Mouse (Mus musculus) hindbrain, embryonic 15.5 days (tissue): ENCODE results near the gene Gm49361. TPM values are rescaled to one million over a fixed set of nuclear protein-coding genes. Genes with fewer than 3 reads are reported as not detected.
A peak's percentile ranks its signal among the peaks of the same experiment; 100 is the strongest.

ENCODE experiments used
- ATAC-seq: fragments of 200-750 bp; cut with Nextera tagmentation; 2 replicates; pipeline ENCODE4 v1.8.0; 2017; ENCODE audit warnings: low read depth, moderate number of reproducible peaks, moderate TSS enrichment; ENCODE audit not compliant: low FRiP score
- H3K27ac ChIP-seq: fragments of 300-500 bp; sonication (generic); replicated peaks from 2 replicates; pipeline ENCODE4 v1.5.1; 2015; ENCODE audit warnings: mild to moderate bottlenecking, inconsistent platforms
- H3K27me3 ChIP-seq: fragments of 300-500 bp; sonication (generic); 2 replicates; pipeline ENCODE4 v1.6.1; 2015; ENCODE audit warnings: control low read depth, inconsistent platforms
- H3K36me3 ChIP-seq: fragments of 300-500 bp; sonication (generic); 2 replicates; pipeline ENCODE4 v1.6.1; 2015; ENCODE audit warnings: control low read depth, inconsistent platforms
- H3K4me1 ChIP-seq: fragments of 300-500 bp; sonication (generic); replicated peaks from 2 replicates; pipeline ENCODE4 v1.6.1; 2015; ENCODE audit warnings: control low read depth, inconsistent platforms
- H3K4me2 ChIP-seq: fragments of 300-500 bp; sonication (generic); 2 replicates; pipeline ENCODE4 v1.6.1; 2015; ENCODE audit warnings: moderate library complexity, mild to moderate bottlenecking, inconsistent platforms
- H3K4me3 ChIP-seq: fragments of 300-500 bp; sonication (generic); 2 replicates; pipeline ENCODE4 v1.5.1; 2015; ENCODE audit warnings: mild to moderate bottlenecking, inconsistent platforms
- H3K9ac ChIP-seq: fragments of 300-500 bp; sonication (generic); 2 replicates; pipeline ENCODE4 v1.6.1; 2015; ENCODE audit warnings: inconsistent platforms
- H3K9me3 ChIP-seq: fragments of 300-500 bp; sonication (generic); 2 replicates; pipeline ENCODE4 v1.6.1; 2016; ENCODE audit warnings: control low read depth, inconsistent platforms
- WGBS: fragments of 180-500 bp; shearing (Covaris S2); methylation state at CpG from one replicate; pipeline ENCODE4 v1.1.7; 2015; 5-methylcytosine and 5-hydroxymethylcytosine counted together
- polyA plus RNA-seq: library from polyadenylated mRNA; unstranded; fragments of >200 nt; fragmentation: Nextera tagmentation; extraction: Ambion mirVana; gene quantifications from 2 replicates; pipeline ENCODE4 v1.2.1, GENCODE M21; 2015

The Gm49361 gene
- polyA plus RNA-seq, 1 experiment from 2014 or later: not detected

DNA sequence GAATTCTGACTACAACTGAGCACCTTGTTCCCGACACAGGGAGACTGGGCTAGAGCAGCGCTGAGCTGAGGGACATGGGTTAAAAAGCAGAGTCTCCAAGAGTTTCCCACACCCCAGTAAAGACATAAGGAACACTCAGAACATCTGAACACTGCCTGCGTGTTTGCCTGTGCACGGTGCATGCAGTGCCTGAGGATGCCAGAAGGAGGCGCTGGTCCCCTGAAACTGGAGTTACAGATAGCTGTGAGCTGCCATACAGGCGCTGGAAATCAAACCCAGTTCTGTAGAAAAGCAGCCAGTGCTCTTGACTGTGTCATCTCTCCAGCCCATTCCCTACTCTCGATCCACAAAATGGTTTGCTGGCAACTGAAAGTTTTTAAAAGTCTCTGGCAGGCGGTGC, 19.7 kb downstream of the Gm49361 start:
- no peak for ATAC-seq
- Histone ChIP-seq H3K9me3 (no peaks in the 10 kb centered on the region), H3K36me3 (no peaks in the 10 kb centered on the region), H3K4me3 (no peak overlapping the region), H3K27ac (no peak overlapping the region), H3K9ac (no peak overlapping the region), H3K4me1 (peaks cover 16% of the 10 kb centered on the region), H3K4me2 (no peak overlapping the region), H3K27me3 (no peaks in the 10 kb centered on the region)
- 78% methylated on average over 8 of the region's 8 CpGs for WGBS

DNA sequence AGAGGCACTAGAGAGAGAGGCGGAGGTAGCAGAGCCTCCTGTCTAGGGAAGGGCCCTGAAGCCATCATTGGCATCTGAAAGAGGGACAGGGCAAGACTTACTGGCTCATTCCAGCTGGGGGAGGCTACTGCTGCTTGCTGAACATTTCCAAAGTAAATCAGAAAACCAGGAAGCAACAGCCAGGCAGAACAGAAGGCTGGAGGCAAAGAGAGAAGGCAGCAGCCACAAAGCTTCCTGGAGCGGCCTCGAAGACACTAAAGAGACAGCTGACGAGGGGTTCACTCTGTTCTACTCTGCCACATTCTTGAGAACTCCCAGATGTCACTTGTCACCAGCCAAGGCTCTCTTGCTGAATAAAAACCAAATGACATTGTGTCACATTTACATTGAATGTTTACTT, 21.4 kb downstream of the Gm49361 start:
- no peaks in the 10 kb centered on the region for H3K36me3 ChIP-seq

DNA sequence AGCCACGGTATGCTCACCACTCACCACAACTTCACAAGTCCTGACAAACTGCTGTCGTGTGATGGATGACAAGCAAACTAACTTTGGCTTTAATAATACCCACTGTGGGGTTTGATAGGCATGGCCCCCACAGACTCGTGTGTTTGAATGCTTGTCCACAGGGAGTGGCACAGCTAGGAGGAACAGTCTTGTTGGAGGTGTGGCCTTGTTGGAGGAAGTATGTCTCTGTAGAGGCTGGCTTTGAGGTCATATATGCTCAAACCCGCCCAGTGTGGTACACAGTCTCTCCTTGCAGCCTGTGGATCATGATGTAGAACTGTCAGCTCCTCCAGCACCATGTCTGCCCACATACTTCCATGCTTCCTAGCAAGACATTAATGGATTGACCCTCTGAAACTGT, 27.7 kb downstream of the Gm49361 start:
- ATAC-seq: no peak
- 87% methylated on average over 4 of the region's 4 CpGs for WGBS
- no peaks in the 10 kb centered on the region for H3K9me3 ChIP-seq

More for the DNA sequence above, 21.4 kb downstream of the Gm49361 start:
- Histone ChIP-seq H3K4me1 (peaks cover 1% of the 10 kb centered on the region; the same call in 1 of the 2 replicates), H3K9ac (no peak overlapping the region), H3K27ac (no peak overlapping the region), H3K4me3 (no peak overlapping the region), H3K4me2 (no peak overlapping the region), H3K9me3 (no peaks in the 10 kb centered on the region), H3K27me3 (no peaks in the 10 kb centered on the region)
- 79% methylated on average over 4 of the region's 4 CpGs for WGBS
- ATAC-seq: no peak

DNA sequence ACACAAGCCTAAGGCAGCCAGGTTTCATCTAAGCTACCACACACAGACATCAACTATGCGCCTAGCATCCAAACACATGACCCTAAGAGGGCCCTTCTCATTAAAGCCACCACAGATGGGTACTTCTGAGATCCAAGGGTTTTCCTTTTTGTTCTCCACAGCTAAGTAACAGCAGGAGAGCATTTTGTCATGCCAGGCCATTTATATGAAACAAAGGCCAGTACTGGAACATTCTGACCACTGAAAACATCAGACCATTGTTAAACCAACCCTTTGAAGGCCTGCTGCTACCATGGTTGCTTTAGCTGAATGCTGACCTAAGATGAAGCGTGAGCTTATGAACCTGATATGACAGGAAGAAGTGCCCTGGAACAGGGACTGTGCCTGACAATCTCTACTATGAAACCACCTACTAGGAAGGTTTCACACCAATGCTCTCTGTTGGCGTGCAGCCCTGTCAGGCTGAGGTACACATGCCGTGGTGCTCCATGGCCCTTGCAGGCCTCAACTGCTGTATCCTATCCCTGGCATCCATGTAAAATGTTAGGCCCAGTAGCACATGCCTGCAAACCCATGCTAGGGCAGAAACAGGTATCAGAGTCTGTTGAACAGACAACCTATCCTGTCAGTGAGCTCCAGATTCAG, 29.2 kb downstream of the Gm49361 start:
- WGBS: 49% methylated on average over 4 of the region's 4 CpGs
- no peak overlapping the region for H3K4me2 ChIP-seq
- no peak overlapping the region for H3K27ac ChIP-seq
- no peak overlapping the region for H3K9ac ChIP-seq
- H3K4me3 ChIP-seq: no peak overlapping the region
- 0 out of 2 replicates have a peak, but pooled peaks have one; percentile 38 for ATAC-seq
- H3K4me1 ChIP-seq: no peaks in the 10 kb centered on the region
- no peaks in the 10 kb centered on the region for H3K9me3 ChIP-seq
- no peaks in the 10 kb centered on the region for H3K27me3 ChIP-seq
- H3K36me3 ChIP-seq: no peaks in the 10 kb centered on the region

More for the DNA sequence above, 27.7 kb downstream of the Gm49361 start:
- no peaks in the 10 kb centered on the region for H3K36me3 ChIP-seq
- H3K4me3 ChIP-seq: no peak overlapping the region
- H3K4me1 ChIP-seq: no peaks in the 10 kb centered on the region
- H3K4me2 ChIP-seq: no peak overlapping the region
- no peak overlapping the region for H3K9ac ChIP-seq
- no peaks in the 10 kb centered on the region for H3K27me3 ChIP-seq
- no peak overlapping the region for H3K27ac ChIP-seq

DNA sequence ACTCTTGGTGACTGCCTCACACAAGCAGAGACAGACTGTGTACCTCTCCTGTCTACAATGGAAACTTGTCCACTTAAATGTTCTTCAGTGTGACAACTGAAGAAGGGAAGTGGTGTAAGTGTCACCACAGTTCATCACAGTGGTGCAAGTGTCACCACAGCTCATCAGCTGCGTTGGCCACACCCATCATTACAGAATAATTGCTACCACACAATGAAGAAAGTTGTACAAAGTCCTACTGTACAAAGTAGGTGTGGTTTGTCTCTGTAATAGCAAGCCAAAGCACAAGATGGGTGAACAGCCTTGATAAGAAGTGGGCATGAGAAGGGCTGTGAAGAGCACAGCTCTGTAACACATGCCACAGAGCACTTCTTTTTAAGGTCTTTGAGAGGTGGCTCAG, 33.0 kb downstream of the Gm49361 start:
- H3K36me3 ChIP-seq: no peaks in the 10 kb centered on the region
- no peak overlapping the region for H3K27ac ChIP-seq
- H3K9me3 ChIP-seq: no peaks in the 10 kb centered on the region
- no peak for ATAC-seq
- WGBS: 100% methylated on average over 1 of the region's 1 CpGs
- peaks cover 15% of the 10 kb centered on the region for H3K4me1 ChIP-seq
- no peak overlapping the region for H3K4me3 ChIP-seq
- H3K27me3 ChIP-seq: no peaks in the 10 kb centered on the region
- no peak overlapping the region for H3K9ac ChIP-seq
- H3K4me2 ChIP-seq: no peak overlapping the region

DNA sequence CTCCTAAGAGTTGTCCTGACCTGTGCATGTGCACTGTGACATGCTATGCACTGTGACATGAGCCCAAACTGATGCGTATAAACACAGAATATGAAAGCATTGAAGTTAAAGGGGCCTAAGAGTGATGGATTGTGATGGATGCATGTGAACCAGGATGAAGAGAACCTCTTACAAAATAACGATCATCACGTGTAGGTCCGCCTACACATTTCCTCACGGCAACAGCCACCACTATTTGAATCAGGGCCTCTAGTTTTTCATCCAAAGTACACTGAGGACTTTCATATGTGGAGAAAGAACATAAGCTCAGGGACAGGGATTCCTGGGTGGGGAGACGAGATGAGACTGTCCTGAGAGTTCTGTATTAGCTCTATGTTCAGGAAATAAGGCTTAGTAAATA, 34.8 kb downstream of the Gm49361 start:
- no peak overlapping the region for H3K27ac ChIP-seq
- no peak overlapping the region for H3K4me3 ChIP-seq
- no peaks in the 10 kb centered on the region for H3K27me3 ChIP-seq
- no peak for ATAC-seq
- H3K9me3 ChIP-seq: no peaks in the 10 kb centered on the region
- no peak overlapping the region for H3K9ac ChIP-seq
- H3K36me3 ChIP-seq: no peaks in the 10 kb centered on the region
- WGBS: 85% methylated on average over 6 of the region's 6 CpGs
- H3K4me2 ChIP-seq: no peak overlapping the region
- H3K4me1 ChIP-seq: peaks cover 29% of the 10 kb centered on the region

DNA sequence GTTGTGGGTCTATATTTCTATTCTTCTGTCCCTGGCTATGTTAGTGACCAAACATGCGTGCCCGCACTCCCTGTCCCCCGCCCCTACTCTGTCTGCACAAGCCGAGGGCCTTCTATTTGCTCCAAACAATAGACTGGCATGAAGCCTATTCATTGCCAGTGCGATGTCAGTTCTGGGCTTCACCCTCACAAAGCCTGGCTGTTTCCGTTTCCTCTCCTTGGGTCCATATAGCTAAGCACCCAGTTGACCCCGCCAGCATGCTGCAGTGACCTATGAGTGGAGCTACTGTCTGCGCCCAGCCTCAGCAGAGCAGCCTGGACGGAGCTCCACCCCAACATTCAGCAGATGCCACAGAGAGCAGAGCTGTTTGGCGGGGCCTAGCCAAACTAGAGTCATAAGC, 36.7 kb downstream of the Gm49361 start:
- 16% methylated on average over 10 of the region's 10 CpGs for WGBS
- Histone ChIP-seq H3K4me1 (peaks cover 29% of the 10 kb centered on the region), H3K4me3 (no peak overlapping the region), H3K27ac (0 out of 2 replicates have a peak overlapping the region, but pooled peaks have one; percentile 32), H3K27me3 (no peaks in the 10 kb centered on the region), H3K4me2 (no peak overlapping the region), H3K9ac (no peak overlapping the region), H3K36me3 (no peaks in the 10 kb centered on the region), H3K9me3 (no peaks in the 10 kb centered on the region)
- 0 out of 2 replicates have a peak, but pooled peaks have one; percentile 16 for ATAC-seq

DNA sequence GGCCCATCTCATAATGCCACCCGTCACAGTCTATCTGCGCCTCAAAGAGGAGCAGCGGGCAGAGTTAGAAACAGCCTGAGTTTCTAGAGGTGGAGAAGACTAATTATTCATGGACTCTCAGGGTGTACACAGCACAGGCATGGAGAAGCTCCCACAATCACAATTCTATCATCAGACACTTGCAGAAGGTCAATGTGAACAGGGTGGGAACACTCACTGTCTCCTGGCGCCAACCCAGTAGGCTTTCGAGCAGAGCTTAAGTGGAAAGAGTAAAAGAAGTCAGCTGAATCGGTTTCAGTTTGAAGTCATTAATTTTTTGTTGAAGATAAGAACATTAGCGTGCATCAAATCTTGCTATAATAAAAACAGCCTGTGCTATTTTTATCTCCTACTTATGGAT, 37.3 kb downstream of the Gm49361 start:
- H3K9me3 ChIP-seq: no peaks in the 10 kb centered on the region
- no peak for ATAC-seq
- H3K9ac ChIP-seq: no peak overlapping the region
- H3K4me3 ChIP-seq: no peak overlapping the region
- H3K27me3 ChIP-seq: no peaks in the 10 kb centered on the region
- no peak overlapping the region for H3K4me2 ChIP-seq
- H3K36me3 ChIP-seq: no peaks in the 10 kb centered on the region
- WGBS: 67% methylated on average over 7 of the region's 7 CpGs
- H3K4me1 ChIP-seq: peaks cover 29% of the 10 kb centered on the region
- H3K27ac ChIP-seq: no peak overlapping the region

DNA sequence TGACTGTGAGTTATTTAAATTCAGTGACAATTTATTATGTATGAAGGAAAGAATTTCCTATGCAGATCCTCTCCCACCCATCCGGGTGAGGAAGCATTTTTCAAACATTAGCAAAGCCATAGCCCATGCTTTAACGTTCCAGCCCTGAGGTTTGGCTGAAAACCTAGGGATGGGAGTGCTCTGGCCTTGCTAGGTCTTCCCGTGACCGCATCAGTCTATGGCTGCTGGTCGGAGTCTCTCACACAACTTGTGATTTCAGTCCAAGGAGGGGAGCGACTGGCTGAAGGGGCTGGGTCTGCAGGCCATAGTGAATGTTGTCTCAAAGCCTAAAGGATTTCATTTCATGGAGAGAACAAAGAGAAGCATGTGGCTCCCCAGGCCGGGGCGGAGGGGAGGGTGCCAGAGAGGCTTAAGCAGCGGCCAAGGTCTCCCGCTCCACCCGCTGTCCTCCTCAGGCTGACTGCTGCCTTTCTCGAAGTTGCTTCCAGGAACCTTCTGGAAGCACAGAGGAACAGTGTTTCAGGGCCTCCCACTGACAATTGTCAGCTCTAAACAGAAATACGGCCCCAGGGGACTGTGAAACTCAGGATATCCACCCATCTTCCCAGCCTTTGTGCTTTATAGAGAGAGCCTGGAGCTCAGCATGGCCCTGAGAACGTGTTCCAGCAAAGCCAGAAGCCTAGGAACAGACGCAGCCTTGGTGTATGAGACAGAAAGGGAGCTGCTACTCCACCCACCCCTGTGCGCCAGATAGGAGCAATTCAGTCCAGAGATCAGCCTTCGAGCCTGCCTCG, 38.6 kb downstream of the Gm49361 start:
- H3K4me1 ChIP-seq: peaks cover 30% of the 10 kb centered on the region
- ATAC-seq: peak; percentile 57
- no peak overlapping the region for H3K9ac ChIP-seq
- no peaks in the 10 kb centered on the region for H3K9me3 ChIP-seq
- no peak overlapping the region for H3K4me3 ChIP-seq
- peak overlapping the region; percentile 53 for H3K27ac ChIP-seq
- 37% methylated on average over 18 of the region's 18 CpGs for WGBS
- no peak overlapping the region for H3K4me2 ChIP-seq
- no peaks in the 10 kb centered on the region for H3K36me3 ChIP-seq
- H3K27me3 ChIP-seq: no peaks in the 10 kb centered on the region

DNA sequence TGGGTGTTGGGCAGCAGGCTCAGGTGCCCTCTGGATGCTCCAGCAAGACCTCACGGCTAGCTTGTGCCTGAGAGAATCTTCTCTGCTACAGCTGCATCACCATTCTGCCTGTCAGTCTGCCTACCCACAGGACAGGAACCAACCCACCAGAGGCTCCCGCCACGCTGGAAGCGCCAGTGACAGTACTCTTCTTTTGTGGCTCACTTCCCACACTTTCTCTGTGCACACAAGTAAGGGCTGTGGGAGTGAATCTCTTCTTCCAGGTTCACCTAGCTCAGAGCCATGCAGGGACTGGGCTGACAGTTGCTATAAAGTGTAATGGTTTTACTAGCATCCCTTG, 39.2 kb downstream of the Gm49361 start:
- no peak overlapping the region for H3K9ac ChIP-seq
- ATAC-seq: 0 out of 2 replicates have a peak, but pooled peaks have one; percentile 2
- H3K4me2 ChIP-seq: no peak overlapping the region
- no peaks in the 10 kb centered on the region for H3K9me3 ChIP-seq
- no peak overlapping the region for H3K4me3 ChIP-seq
- no peaks in the 10 kb centered on the region for H3K27me3 ChIP-seq
- peaks cover 33% of the 10 kb centered on the region for H3K4me1 ChIP-seq
- peak overlapping the region; percentile 53; the same call in 1 of the 2 replicates for H3K27ac ChIP-seq
- H3K36me3 ChIP-seq: no peaks in the 10 kb centered on the region
- WGBS: 67% methylated on average over 4 of the region's 4 CpGs

DNA sequence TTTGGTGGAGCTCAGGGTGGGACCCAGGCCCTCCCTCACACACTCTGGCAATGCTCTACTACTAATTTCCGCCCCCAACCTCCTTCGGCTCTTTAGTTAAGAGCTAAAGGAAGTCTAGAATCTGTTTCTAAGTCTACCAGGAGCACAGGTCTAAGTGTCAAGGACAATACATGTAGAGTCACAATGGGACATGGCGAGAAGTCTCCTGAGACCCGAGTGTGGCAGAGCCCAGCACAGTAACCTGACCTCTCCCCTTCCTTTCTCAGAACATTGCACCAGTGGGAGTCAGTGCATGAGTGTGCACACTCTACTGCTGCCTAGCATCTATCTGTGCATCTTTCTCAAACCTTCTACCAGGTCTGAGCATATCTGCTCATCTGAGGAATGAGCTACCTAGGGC, 40.1 kb downstream of the Gm49361 start:
- H3K27me3 ChIP-seq: no peaks in the 10 kb centered on the region
- ATAC-seq: no peak
- no peak overlapping the region for H3K9ac ChIP-seq
- H3K4me3 ChIP-seq: no peak overlapping the region
- no peaks in the 10 kb centered on the region for H3K36me3 ChIP-seq
- H3K4me2 ChIP-seq: no peak overlapping the region
- no peak overlapping the region for H3K27ac ChIP-seq
- 91% methylated on average over 4 of the region's 4 CpGs for WGBS
- no peaks in the 10 kb centered on the region for H3K9me3 ChIP-seq
- H3K4me1 ChIP-seq: peaks cover 33% of the 10 kb centered on the region

DNA sequence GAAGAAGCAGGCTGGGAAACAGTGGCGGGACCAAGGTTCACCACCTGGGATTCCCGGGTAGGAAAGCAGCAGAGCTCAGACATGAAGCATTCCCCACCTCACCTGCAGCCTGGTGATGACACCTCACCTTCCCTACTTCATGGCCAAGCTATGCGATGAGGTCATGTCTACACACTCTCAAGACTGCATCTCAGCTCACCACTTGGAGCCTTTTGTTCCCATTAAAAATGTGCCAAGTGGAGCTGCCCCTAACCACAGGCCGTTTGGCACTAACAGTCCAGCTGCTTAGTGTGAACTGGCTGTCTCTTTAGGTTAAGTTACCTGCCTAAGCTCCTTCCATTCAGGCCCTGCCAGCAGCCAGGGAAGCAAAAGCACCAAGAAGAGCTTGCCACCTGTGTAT, 40.8 kb downstream of the Gm49361 start:
- WGBS: 87% methylated on average over 4 of the region's 4 CpGs
- H3K4me1 ChIP-seq: peaks cover 33% of the 10 kb centered on the region

More for the DNA sequence above, 40.8 kb downstream of the Gm49361 start:
- no peak overlapping the region for H3K4me3 ChIP-seq
- no peak overlapping the region for H3K4me2 ChIP-seq
- no peak for ATAC-seq
- no peak overlapping the region for H3K9ac ChIP-seq
- no peaks in the 10 kb centered on the region for H3K27me3 ChIP-seq
- H3K36me3 ChIP-seq: no peaks in the 10 kb centered on the region; the same call in 1 of the 2 replicates
- no peaks in the 10 kb centered on the region for H3K9me3 ChIP-seq
- no peak overlapping the region for H3K27ac ChIP-seq
